Mouse (Mus musculus) lung, postnatal 14 days (tissue): ENCODE data around the gene Ssh1.
A peak's percentile ranks its signal among the peaks of the same experiment; 100 is the strongest.

ENCODE experiments used
- DNase-seq: peaks from one replicate; pipeline ENCODE4 v3.0.0; 2021

Gene Ssh1

DNA sequence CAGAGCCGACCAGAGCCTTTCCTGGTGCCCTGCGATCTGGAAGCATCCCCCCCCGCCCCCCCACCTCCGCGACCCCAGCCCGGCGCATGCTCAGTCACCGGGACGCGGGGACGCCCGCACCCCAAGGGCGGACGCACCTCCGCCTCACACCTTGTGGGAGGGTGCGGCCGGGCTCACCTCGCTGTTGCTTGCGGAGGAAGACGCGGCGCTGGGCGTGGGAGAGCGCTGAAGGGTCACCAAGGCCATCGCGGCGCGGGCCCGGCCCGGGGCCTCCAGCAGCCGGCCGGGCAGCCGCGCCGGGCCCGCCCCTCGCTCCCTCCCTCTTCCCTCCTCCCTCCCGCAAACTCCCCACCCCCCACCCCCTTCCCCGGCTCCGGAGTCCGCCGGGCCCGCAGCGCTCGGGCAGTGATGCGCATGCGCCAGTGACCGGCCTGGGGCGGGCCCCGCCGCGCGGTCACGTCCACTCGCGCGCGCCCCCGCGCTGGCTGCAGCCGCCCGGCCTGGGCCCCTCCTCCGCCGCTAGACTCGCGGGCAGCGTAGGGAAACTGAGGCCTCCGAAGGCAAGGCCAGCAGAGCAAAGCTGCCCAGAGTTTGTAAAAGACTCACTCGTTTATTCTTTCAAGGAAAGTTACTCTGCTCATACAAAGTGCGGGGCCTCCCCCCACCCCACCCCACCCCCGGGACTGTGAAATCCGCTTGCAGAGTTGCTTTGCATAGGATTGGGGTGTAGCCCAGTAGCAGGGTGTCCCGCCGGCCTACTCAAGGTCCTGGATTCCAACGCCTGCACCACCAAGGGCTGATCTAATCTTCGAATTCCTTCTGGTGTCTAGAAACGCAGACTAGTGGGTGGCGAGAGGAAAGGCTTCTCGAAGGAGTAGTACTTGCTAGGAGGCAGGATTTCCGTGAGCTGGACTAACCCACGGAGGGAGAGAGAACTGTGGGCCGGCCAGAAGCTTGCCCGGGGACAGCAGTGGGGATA, at the start of gene Ssh1:
Gene Ssh1 (minus strand): TSS at position 408 of the 979 bp plus-strand sequence.
- DNase-seq, result peak; percentile 91

DNA sequence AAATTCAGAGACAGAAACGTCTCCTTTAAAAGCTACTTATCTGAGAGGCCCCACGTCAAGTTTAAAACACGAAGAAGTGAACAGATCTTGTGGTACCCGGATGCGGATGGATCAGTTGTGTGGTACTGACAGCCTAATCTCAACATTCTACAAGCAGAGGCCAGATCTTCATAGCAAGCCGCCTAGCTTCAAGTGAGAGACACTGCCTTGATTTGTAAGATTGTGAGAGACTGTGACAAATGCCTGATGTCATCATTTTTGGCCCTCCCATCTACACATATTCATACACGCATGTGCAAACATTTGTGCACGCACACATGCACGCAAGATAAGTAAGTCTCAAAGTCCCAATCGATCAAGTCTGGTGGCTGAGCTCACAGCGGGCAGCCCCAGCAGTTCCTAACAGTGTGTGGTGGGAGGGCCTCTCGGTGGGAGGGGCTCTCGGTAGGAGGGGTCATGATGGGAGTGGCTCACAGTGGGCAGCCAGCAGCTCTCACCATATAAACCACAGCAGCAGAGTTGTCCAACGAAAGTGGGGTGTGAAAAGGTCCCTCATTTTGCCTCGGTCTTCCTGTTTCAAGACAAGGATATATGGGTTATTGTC, 47.7 kb upstream of the Ssh1 start:
- DNase-seq, result peak; percentile 54

DNA sequence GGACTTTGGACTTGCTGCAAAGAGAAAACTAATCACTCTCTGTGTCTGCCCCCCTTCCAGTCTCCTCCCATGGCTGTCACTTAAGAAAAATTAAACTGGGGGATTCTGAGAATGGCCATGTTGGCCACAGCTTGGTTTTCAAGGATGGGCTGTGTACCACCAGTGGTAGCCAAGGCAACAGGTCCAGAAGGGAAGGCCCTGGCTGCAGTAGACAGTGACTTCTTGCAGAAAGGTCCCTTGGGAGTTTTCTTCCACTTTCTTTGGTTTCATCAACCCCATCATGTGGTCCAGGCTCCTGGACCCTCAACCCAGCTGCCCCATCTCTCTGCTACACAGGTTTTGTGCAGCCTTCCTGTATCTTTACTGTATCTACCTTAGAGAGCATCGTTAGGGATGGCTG, 47.2 kb upstream of the Ssh1 start:
- DNase-seq, result no peak

DNA sequence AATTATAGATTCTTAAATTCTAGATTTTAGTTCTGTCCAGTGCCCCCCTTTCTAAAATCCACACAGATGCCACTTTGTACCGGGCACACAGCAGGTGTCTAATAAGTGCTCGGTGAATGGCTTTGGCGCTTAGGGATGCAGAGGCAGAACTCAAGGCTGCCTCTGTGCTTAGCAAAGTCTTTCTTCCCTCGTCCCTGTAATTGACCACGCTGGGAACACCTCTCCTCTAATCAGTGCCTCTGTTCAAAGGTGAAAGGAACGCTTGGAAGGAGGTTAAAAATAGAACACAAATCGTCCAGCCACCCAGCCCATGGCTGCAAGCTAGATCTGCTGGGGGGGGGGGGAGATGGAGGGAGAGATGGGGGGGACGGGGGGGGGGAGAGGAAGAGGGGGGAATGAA, 46.8 kb upstream of the Ssh1 start:
- DNase-seq, result no peak

DNA sequence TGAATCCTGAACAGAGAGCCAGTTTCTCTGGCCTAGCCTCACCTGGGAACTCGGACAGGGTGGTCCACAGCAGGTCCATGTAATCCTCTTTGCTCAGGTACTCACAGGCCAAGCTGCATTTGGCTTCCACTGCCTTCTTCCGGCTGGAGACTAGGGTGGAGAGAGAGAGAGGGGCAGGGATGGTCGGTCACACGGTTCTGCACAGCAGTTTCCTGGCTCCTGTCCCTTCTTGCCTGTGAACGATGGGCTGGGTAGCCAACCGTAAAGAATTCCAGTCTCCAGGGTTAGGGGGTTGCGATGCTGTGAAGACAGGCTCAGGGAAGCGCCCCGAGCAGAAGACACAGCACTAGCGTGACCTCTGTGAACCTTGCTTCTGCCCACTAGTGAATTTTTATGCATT, 41.4 kb upstream of the Ssh1 start:
- DNase-seq, result no peak

DNA sequence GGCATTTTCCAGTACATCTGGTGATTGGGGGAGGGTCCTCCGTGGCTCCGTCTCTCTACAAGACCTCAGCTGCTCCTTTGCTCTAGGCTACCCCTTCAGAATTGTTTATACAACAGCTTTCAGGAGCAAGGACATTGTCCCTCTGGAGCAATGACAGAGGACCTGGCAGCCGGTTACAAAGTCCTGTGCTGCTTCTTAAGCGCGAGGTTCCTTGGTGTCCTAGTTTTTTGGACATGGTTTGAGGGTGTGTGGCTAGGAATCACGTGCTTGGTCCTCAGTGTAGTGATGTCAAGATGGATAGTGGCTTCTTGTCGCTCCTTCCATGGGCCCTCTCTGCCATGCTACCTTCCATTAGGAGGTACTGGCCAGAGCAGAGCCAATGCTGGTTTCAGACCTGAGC, 40.7 kb upstream of the Ssh1 start:
- no peak for DNase-seq

DNA sequence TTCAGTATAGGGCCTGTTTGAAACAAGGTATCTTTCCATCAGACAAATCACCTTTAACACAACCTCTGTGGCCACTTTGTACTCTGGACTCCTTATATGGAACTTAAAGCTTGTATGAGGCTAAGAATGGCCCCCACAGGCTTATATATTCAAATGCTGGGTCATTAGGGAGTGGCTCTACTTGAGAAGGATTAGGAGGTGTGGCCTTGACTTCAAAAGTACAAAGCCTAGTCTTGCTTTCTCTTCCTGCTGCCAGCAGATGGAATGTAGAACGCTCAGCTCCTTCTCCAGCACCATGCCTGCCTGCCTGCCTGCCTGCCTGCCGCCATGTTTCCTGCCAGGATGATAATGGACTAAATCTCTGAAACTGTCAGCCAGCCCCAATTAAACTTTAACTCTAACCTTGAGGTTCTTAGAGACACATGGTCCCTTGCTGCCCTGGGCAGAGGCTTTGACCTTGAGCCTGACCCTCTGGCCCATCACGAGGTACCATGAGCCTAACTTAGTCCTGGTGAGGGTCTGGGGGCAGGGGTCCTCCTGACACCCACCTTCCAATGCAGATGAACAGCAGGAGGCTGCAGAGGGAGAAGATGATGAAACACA, 38.6 kb upstream of the Ssh1 start:
- DNase-seq, result no peak

DNA sequence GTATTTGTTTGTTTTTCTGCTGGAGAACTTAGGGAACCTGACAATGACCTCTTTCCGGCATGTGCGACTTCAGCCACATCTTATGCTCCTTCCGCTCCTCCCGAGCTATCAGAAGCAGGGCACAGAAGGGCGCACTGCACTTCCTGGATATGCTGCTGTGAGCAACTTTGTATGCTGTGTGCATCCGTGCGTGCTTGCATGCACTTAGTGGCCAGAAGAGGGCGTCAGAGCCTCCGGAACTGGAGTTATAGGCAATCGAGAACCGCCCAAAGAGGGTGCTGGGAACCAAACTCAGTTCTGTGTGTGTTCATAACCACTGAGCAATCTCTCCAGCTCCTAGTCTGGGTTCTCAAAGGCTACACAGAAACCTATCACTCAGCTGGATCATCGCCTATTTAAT, 37.0 kb upstream of the Ssh1 start:
- DNase-seq, result no peak

DNA sequence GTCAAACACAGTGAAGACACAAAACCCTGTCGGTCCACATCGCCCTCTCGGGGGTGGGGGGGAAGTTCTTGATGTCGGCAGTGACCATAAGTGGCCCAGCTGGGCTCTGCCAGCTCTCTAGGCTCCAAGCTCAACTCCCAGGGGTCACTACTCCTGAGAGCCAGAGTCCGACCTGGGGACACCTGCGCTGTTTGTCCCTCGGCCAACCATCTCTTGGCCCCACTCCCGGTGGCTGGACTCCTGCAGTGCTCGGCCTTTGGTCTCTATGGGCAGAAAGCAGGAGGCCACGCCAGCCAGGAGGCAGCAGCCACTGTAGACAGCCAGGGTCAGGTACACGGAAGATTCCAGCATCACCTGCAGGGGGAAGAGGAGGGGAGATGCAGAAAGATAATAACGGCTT, 34.4 kb upstream of the Ssh1 start:
- DNase-seq, result no peak

DNA sequence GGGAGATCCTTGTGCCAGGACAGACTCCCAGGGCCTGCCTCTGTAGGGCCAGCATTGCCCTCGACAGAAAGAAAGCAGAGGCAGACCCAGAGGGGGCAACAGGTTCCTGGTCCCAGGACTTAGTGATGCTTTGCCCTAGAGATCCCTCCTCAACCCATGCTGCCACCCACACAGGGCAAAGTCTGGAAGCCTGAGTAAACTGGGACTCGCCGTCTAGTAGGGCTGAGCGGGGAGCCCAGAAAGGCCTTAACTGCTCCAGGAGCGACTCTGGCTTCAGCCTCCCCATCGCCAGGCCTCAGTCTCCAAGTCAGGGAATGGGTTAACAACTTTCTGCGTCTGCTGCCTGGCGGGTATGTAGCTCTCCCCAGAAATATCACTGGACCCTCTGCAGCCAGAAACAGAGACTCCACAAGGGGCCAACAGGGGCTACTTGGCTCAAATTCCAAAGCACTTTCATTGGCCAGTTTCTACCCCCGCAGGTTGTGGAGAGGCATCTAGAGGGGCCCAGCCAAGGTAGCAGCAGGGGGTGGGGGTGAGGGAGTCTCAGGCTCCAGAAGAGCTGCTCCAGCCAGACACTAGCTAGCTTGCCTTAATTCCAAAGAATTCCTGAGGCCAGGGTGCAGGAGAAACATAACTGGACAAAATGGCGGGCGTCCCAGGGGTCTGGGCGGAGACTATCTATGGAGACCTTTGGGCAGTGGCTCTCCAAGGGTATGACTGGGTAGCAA, 33.7 kb upstream of the Ssh1 start:
- DNase-seq, result no peak

DNA sequence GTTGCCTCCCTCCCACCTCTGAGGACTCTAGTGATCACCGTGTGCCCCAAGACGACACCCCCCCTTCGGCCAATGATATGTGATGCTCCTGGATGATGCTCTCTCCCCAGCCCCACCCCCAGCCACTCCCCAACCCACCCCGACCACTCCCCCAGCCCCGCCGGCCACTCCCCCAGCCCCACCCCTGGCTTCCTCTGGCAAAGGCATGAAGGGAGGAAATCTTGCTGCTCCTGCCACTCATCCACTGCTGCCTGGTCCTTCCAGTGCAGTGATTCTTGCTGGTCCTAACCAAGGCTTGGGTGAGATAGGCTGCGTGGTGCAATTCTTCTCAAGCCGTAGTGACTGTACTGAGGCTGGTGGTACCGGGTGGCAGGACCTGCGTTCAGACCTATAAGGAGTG, 31.2 kb upstream of the Ssh1 start:
- no peak for DNase-seq

DNA sequence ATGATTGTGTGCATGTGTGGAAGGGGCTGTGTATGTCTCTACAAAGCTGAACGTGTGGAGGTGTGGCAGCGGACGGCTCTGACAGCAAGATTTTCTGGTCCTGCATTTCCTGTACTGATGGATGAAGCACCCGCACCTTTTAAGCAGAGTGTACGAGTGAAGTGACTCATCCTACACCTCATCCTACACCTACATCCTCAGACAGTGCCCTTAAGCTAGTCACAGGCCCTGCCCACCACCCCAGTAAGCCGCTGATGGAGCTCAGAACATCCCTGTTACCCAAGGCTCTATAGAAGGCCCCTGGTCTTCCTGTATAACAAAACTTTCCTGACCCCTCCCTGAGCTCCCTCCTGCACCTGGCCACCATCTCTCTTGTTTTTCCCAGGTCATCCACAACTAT, 30.7 kb upstream of the Ssh1 start:
- no peak for DNase-seq

DNA sequence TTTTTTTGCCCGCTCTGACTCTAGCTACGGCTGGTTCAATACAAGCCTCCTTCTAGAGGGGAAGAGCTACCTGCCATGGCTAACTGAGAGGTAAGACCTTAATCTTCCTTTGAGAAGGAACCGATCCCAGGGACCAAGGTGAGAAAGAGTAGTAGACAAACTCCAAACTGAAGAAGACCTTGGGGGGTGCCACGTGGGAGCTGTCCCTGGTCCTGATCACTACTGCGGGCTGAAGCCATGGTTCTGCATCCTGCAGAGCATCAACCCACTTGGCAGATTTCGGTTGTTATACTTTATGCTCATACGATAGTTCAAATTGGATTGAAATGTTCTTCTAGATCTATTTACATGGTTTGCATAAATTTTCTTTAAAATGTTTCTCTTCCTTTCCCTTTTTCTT, 21.4 kb upstream of the Ssh1 start:
- DNase-seq, result peak; percentile 24

DNA sequence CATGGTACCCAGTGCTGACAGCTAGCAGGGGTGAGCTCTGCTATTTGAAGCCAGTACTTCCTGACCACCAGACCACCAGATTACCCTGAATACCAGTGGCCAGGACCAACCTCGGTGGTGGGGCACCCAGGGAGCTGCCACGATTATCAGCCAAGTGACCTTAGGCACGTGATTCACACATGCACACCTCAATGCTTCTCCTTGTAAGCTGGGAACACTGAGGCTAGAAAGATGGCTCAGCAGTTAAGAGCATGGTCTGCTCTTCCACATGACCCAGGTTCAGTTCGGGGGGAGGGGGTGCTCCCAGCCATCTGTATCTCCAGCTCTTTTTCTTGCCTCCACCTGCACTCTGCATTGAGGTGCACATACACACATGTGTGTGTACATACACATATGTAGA, 15.4 kb upstream of the Ssh1 start:
- no peak for DNase-seq

DNA sequence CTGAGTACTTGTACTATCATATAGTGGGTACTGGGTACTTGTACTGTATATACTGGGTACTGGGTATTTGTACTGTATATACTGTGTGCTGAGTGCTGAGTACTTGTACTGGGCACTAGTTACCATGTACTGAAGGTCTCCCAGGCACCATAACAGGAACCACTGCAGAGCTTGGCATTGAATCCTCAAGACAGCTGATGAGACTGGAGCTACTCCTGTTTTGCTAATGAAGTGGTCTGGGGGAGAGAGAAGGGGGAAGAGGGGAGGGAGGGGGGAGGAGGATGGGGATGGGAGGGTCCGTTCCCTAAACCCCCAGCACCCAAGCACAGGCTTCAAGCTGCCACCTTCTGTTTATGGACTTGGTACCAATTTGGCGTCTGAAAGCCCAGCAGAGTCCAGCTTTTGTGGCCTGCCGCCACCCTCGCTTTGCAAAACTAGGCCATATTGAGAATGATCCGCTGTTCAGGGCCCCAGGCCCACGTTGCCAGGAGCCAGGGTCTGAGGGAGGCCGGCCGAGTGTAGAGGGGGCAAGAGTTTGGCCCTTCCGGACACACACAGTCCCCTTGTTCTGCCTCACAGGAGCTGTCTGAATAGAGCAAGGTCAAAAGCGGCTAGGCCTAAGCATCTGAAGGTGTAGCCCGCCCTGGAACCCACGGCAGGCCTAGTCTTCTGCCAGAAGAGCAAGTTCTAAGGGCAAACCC, 14.2 kb upstream of the Ssh1 start:
- DNase-seq, result no peak

DNA sequence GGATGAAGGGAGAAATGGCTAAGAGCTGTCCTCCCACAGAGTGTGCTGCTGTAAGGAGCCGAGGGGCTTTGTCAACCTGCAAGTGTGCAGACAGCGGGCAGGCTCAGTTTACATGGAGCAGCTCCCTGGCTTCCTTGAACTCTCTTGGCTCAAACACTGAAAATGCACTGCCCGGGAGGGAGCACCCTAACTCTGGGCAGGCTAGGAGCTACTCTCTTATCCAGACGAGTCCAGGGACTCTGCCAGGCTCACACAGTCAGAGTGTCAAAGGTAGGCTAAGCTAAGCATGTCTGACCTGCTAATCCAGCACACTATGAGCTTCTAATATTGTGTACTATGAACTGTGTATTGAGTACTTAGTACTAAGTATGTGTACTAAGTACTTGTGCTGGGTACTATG, 13.3 kb upstream of the Ssh1 start:
- no peak for DNase-seq

DNA sequence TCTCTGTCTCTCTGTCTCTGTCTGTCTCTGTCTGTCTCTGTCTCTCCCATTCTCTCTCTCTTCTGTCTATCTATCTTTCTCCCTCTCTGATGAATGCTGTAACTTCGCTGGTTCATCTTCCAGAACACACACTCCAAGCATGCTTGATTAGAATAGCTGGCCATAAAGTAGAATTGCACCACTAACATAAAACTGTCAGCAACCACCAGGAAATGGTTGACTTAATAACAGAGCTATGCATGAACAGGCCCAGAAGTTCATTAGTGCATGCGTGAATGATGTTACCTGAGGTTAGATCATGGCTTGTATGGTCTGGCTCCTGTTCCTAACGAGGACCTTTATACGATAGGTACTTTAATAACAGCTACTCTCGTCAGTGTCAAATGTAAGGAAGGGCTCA, 11.4 kb upstream of the Ssh1 start:
- DNase-seq, result no peak

DNA sequence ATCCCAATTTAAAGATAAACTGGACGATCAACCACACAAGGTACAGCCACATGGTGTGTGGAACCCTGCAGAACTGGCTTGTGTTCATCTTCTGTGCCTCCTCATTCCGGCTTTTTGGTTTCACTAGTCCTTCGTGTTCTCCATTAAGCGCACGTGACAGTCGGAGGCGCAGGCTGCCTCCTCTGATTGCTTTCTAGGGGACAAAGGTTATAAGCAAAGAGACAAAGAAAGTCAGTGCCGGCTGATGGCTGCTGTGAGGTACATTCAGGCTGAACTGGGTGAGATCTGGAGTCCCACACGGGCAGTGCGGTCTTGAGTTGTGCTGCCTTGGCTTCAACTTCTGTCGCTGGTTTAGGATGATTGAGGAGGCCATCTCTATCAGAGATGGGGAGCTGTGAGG, 10.9 kb upstream of the Ssh1 start:
- no peak for DNase-seq

DNA sequence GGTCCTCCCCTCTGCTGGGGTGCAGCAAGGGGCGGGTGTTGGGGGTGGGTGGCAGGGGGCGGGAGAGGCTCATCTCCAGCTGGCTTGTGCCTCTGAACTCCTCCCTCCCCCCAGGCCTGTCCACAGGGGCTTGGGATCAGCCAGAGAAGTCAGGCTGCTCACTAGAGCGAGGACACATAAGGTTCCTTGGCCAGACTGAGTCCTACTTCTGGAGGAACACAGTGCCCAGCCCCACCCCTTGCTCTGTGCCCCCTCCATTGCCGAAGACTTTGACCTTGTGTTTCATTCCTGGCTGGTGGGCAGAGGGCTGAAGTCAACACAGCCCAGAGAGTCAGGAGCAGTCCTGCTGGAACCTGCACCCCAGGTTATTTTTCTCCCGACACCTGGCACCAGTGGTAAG, 9.8 kb upstream of the Ssh1 start, which contains the start of gene Dao:
Gene Dao (plus strand): TSS at position 162 of the 400 bp plus-strand sequence.
- DNase-seq, result no peak

DNA sequence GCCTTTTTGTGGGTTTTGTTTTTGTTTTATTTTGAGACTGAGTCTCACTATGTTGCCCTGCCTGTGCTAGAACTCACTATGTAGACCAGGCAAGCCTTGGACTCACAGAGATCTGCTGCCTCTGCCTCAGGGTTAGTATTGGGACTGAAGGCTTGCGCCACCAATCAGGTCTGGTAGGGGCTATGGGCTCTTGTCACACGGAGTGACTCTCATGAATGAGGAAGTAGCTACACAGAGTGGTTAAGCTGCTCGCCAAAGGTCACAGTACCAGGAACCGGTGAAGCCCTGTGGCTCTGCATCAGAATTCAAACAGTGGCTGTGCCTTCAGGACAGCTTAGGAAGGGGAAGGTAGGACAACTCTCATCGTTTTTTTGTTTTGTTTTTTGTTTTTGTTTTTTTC, 5.7 kb upstream of the Ssh1 start:
- DNase-seq, result no peak

DNA sequence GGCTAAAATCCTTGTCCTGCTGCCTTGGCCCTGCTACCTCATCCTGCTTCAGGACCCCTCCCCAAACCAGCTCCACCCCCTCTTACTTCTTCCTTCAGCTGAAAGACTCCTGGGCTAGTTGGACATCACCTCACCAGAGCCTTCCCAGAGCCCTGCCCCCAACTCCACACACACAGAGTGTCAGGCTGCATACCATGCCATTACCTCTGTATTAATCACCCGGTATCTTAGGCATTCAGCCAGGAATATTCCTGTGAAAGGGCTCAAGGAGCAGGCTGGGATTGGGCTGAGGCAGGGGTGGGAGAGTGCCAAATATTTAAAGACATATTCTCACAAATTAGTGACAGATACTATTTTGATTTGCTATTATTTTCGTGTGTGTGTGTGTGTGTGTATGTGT, 2.8 kb upstream of the Ssh1 start:
- no peak for DNase-seq

DNA sequence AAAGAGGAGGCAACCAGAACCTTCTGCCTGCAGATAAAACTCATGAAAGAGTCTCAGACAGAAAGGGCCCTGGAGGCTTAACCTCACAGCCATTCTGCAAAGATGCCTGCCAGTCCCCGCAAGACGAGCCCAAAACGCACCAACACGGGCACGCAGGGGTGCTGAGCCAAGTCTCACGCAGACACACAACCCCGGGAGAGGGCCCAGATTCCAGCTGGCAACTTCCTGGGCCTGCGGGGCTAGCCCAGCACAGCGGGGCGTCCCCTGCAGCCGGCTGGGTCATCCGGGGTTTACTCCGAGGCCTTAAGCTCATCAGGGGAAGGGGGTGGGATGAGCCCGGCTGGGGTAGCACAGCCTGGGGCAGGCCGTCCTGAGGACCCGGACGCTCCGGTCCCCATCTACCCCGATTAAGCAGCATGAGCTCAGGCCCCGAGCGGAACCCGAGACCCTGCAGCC, 635 bp downstream of the Ssh1 start:
- peak; percentile 47 for DNase-seq
